Mouse (Mus musculus): ENCODE data around the gene Phactr2. TPM values are rescaled to one million over a fixed set of nuclear protein-coding genes. Genes with fewer than 3 reads are reported as not detected.

Phactr2 gene
- polyA plus RNA-seq, 1 experiment from 2014 or later: 16.8 TPM

DNA sequence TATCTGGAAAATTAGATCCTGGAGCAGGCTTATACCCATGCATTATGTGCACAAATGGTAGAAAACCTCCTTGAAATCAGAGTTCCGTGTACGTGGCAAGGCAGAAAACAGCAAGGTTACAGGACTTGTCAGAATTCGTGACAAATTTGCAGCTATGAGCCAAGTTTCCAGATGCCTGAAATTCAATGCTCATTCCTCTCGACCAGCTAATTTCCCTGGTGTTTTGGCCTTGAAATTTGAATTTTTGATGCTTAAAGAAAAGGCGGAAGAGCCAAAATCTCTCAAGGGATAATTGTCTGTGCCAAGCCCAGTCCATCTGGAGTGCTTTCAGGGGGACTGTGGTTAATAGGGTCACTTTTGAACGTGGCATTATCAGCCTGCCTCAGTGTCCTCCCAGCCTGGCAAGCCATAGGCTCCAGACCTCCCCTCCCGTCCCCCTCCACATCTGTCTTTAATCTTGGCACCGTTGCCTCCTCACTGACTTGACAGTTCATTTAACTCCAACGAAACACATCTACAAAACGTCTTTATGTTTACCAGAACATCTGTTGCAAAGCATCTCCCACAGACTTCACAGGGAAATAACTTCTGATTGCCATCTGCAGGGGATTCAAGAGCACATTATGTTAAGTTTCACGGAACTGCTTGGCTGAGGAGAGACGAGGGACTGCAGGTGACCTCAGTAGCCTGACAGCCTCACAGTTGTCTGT lies 303.3 kb downstream of the Phactr2 start:
- Histone ChIP-seq H3K9me3 (ENCODE audit: control insufficient read depth, low read length) (no peaks in the 10 kb centered on the region), H3K4me2 (replicated peaks; ENCODE audit: low read depth) (no peak overlapping the region), H3K9ac (ENCODE audit: low read length) (no peak overlapping the region), H3K27ac (replicated peaks) (peak overlapping the region; percentile 59), H3K27me3 (ENCODE audit: control insufficient read depth, insufficient read depth, low read length) (no peaks in the 10 kb centered on the region), H3K4me1 (replicated peaks; ENCODE audit: control insufficient read depth, insufficient read depth) (0 out of 2 replicates have a peak, but pooled peaks cover 6% of the 10 kb centered on the region), H3K36me3 (ENCODE audit: control insufficient read depth, insufficient read depth, low read length) (no peaks in the 10 kb centered on the region), H3K4me3 (ENCODE audit: low read depth, low read length) (no peak overlapping the region)
- ATAC-seq (ENCODE audit: low FRiP score, low TSS enrichment) (no peak), DNase-seq (ENCODE audit: low spot score) (no peak)
- WGBS: 34% methylated on average over 12 of the region's 12 CpGs
- TF ChIP-seq CTCF (IDR thresholded peaks at IDR 0.05; ENCODE audit: low read depth) (no peak), EP300 (optimal IDR thresholded peaks at IDR 0.05) (peak; percentile 25)

DNA sequence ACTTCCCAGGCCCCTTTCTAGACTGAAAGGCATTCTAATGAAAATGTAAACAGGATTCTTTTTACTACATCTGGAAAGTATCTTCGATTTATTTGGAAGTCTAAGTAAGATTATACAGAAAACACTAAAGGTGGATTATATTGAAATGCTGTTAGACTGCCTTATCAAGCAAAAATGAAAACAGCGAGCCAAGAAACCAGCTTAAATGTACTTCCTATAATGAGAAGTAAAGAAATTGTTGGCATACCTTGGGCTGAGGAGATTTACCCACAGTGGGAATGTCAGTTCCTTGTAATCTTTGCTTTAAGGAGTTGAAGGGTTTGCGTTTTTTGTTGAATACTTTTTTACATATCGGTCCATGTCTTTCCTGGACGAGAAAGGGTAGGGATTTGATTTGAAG lies 305.8 kb downstream of the Phactr2 start:
- H3K4me3 ChIP-seq (ENCODE audit: low read depth, low read length): no peak overlapping the region
- H3K4me2 ChIP-seq (replicated peaks; ENCODE audit: low read depth): no peak overlapping the region
- no peaks in the 10 kb centered on the region for H3K9me3 ChIP-seq (ENCODE audit: control insufficient read depth, low read length)
- no peak overlapping the region for H3K9ac ChIP-seq (ENCODE audit: low read length)
- H3K4me1 ChIP-seq (replicated peaks; ENCODE audit: control insufficient read depth, insufficient read depth): 0 out of 2 replicates have a peak, but pooled peaks cover 6% of the 10 kb centered on the region
- peak overlapping the region; percentile 53; the same call in 1 of the 2 replicates for H3K27ac ChIP-seq (replicated peaks)
- H3K36me3 ChIP-seq (ENCODE audit: control insufficient read depth, insufficient read depth, low read length): no peaks in the 10 kb centered on the region
- DNase-seq (ENCODE audit: low spot score) (no peak), ATAC-seq (ENCODE audit: low FRiP score, low TSS enrichment) (no peak)
- no peak for TF ChIP-seq EP300 (optimal IDR thresholded peaks at IDR 0.05)
- no peak for TF ChIP-seq CTCF (IDR thresholded peaks at IDR 0.05; ENCODE audit: low read depth)
- WGBS: 17% methylated on average over 5 of the region's 5 CpGs
- H3K27me3 ChIP-seq (ENCODE audit: control insufficient read depth, insufficient read depth, low read length): no peaks in the 10 kb centered on the region

DNA sequence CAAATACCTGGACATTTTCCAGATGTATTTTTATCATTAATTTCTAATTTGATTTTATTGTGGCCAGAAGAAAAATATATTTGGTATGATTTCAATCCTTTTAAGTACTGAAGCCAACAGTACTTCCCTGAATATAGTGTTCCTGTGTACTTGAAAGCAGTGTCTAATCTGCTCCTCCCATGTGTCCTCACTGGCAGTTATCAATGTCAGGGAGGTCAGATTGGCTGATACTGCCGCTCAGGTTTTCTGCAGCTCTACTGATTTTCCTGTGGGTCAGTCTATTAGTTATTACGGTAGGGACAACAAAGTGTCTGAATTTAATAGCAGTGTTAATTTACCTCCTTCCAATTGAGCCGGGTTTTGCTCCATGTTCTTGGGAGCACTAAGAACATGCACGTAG lies 312.2 kb downstream of the Phactr2 start:
- no peak overlapping the region for H3K27ac ChIP-seq (replicated peaks)
- TF ChIP-seq CTCF (IDR thresholded peaks at IDR 0.05; ENCODE audit: low read depth): no peak
- no peak for TF ChIP-seq EP300 (optimal IDR thresholded peaks at IDR 0.05)
- H3K27me3 ChIP-seq (ENCODE audit: control insufficient read depth, insufficient read depth, low read length): no peaks in the 10 kb centered on the region
- H3K9ac ChIP-seq (ENCODE audit: low read length): no peak overlapping the region
- H3K4me1 ChIP-seq (replicated peaks; ENCODE audit: control insufficient read depth, insufficient read depth): no peaks in the 10 kb centered on the region
- 54% methylated on average over 4 of the region's 4 CpGs for WGBS
- no peak overlapping the region for H3K4me3 ChIP-seq (ENCODE audit: low read depth, low read length)
- ATAC-seq (ENCODE audit: low FRiP score, low TSS enrichment) (no peak), DNase-seq (ENCODE audit: low spot score) (no peak)
- H3K9me3 ChIP-seq (ENCODE audit: control insufficient read depth, low read length): no peaks in the 10 kb centered on the region
- H3K4me2 ChIP-seq (replicated peaks; ENCODE audit: low read depth): no peak overlapping the region
- H3K36me3 ChIP-seq (ENCODE audit: control insufficient read depth, insufficient read depth, low read length): no peaks in the 10 kb centered on the region

DNA sequence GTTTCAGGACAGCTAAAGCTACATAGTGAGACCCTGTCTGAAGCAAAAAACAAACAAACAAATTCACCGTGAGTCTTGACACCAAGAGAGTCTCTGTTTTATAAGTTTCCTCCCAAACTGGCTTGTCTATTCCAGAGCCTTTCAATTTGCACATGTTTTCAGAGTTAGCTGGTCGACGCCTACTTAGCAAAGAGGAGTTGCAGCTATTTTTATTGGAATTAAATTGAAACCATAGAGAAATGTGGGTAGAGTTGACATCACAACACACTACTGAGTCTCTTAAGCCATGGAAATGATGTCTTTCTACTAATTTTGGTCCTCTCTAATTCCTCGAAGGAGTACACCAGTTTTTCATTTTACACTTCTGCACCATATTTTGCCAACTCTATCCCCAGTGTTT lies 313.3 kb downstream of the Phactr2 start:
- 91% methylated on average over 4 of the region's 4 CpGs for WGBS
- H3K4me2 ChIP-seq (replicated peaks; ENCODE audit: low read depth): no peak overlapping the region
- TF ChIP-seq EP300 (optimal IDR thresholded peaks at IDR 0.05): no peak
- no peak for TF ChIP-seq CTCF (IDR thresholded peaks at IDR 0.05; ENCODE audit: low read depth)
- no peak for DNase-seq (ENCODE audit: low spot score)
- no peaks in the 10 kb centered on the region for H3K36me3 ChIP-seq (ENCODE audit: control insufficient read depth, insufficient read depth, low read length)
- no peak for ATAC-seq (ENCODE audit: low FRiP score, low TSS enrichment)
- H3K27me3 ChIP-seq (ENCODE audit: control insufficient read depth, insufficient read depth, low read length): no peaks in the 10 kb centered on the region
- H3K27ac ChIP-seq (replicated peaks): no peak overlapping the region
- H3K4me1 ChIP-seq (replicated peaks; ENCODE audit: control insufficient read depth, insufficient read depth): no peaks in the 10 kb centered on the region
- H3K4me3 ChIP-seq (ENCODE audit: low read depth, low read length): no peak overlapping the region
- H3K9me3 ChIP-seq (ENCODE audit: control insufficient read depth, low read length): no peaks in the 10 kb centered on the region
- H3K9ac ChIP-seq (ENCODE audit: low read length): no peak overlapping the region

Other genes starting within 250 kb of the Phactr2 start
- 97.3 and 100 TPM in 2 replicates for gene Fuca2, start 25.1 kb upstream of the Phactr2 start, polyA plus RNA-seq (2015; fragmentation: Nextera tagmentation; extraction: Ambion mirVana)
- 3.9 and 4.3 TPM in 2 replicates for gene Adat2, start 78.5 kb upstream of the Phactr2 start, polyA plus RNA-seq (2015; fragmentation: Nextera tagmentation; extraction: Ambion mirVana)
- 20.8 and 22.2 TPM in 2 replicates for gene Pex3, start 78.7 kb upstream of the Phactr2 start, polyA plus RNA-seq (2015; fragmentation: Nextera tagmentation; extraction: Ambion mirVana)

Data from stomach, postnatal 0 days (tissue).